In the genomic region with DNA sequence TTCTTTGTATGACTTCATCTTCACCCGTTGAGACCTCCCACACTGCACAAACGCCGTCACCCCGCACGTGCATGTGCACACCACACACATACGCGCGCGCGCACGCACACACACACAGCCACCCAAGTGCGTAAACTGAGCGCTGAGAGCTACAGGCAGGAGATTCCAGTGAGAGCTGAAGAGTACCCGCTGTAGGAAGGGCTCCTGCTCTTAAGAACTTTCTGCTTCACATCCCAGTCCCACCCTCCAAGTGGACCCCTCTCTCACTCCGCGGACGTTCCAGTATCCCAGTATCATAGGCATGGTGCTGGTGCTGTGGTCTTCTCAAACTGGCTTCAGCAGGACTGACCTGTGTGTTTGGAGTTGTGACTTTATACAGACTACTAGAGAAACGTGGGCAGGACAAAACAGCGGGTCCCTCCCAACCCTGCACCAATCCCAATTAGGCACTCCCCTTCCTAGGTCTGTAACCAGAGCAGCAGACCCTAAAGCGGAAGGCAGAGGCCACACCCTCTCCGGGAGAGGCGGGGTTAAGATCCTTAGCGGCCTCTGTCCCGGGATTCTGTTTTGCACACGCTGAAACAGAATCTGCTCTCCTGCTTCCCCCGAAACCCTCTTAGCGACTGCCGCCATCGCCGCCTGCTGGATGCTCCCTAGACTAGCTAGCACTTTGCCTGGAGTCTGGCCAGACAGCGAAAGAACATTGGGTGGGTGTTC, we compare ENCODE assay signal across 8 mouse cellular contexts. TPM values are rescaled to one million over a fixed set of nuclear protein-coding genes. Genes with fewer than 3 reads are reported as not detected.
DNase-seq lines count a peak whose midpoint lies in the region; ATAC-seq lines count a peak whose summit lies in the region.

Gene Gstm1 (minus strand): TSS at position 501 of the 717 bp plus-strand sequence.

- no peaks in the 10 kb centered on the region; the same call in 1 of the 2 replicates for H3K36me3 ChIP-seq in intestine, embryonic 14.5 days (ENCODE audit: control insufficient read depth, insufficient read depth, low read length)

- under 1% methylated on average over 31 of the region's 31 CpGs for WGBS in intestine, embryonic 14.5 days

- no peaks in the 10 kb centered on the region for H3K27me3 ChIP-seq in intestine, embryonic 14.5 days (replicated peaks; ENCODE audit: control insufficient read depth, insufficient read depth, low read length)

- peak; percentile 97 to 98 for DNase-seq in adrenal gland, adult (ENCODE audit: inconsistent age in 2 of 2, low spot score in 1 of 2)
- DNase-seq in embryo, embryonic 11 days, result peak; percentile 97
- peak; percentile 98 for DNase-seq in gastrocnemius, postnatal 25 days
- peak; percentile 92 for DNase-seq in intestine, embryonic 14.5 days (ENCODE audit: low spot score)
- DNase-seq in left cerebral cortex, postnatal 14 days (ENCODE audit: low spot score in 2 of 2), result peak; percentile 94 to 95
- peak; percentile 97 for DNase-seq in mesoderm, embryonic 11.5 days (ENCODE audit: low read depth, low spot score)
- DNase-seq in right cerebral cortex, postnatal 36 days (ENCODE audit: low spot score in 2 of 2), result peak; percentile 87 to 90
- peak; percentile 97 for DNase-seq in yolk sac, embryonic 10.5 days (ENCODE audit: low spot score)

- H3K9me3 ChIP-seq in intestine, embryonic 14.5 days (ENCODE audit: control insufficient read depth, low read length), result no peaks in the 10 kb centered on the region

- peak within 1 kb of the TSS; percentile 36 for H3K4me3 ChIP-seq in intestine, embryonic 14.5 days (ENCODE audit: low read depth, low read length)

- H3K9ac ChIP-seq in intestine, embryonic 14.5 days (ENCODE audit: low read length), result peak within 1 kb of the TSS; percentile 47

- peak; percentile 97 for ATAC-seq in intestine, embryonic 14.5 days (replicated peaks; ENCODE audit: low FRiP score, low TSS enrichment, low read depth)

- peak within 1 kb of the TSS; percentile 81 for H3K4me2 ChIP-seq in intestine, embryonic 14.5 days (ENCODE audit: low read length)

- H3K4me1 ChIP-seq in intestine, embryonic 14.5 days (replicated peaks; ENCODE audit: control insufficient read depth, insufficient read depth, low read length), result peaks cover 12% of the 10 kb centered on the region

- intact Hi-C loops in left cerebral cortex, postnatal 14 days (cut with DNase I), result loop anchor here (2.0 to 5.0 kb wide), 3 partner anchors 43 to 150 kb away; no protein-coding TSS in a partner anchor

- H3K27ac ChIP-seq in intestine, embryonic 14.5 days (ENCODE audit: low read depth), result peak within 1 kb of the TSS; percentile 88

RNA-seq across cellular contexts. Expression of gene Gstm1, which starts in this region (rescaled TPM):
- 100 to 1,000 TPM; 153 to 158 TPM for total RNA-seq in gastrocnemius, postnatal 25 days (2021)
- 186 and 220 TPM in 2 replicates for polyA plus RNA-seq in intestine, embryonic 14.5 days (2014; fragmentation: Nextera tagmentation; extraction: Ambion mirVana)
- total RNA-seq in left cerebral cortex, postnatal 14 days (2021), result 10 to 100 TPM; 66.2 to 73.0 TPM

Comparison
In these comparisons a context has a peak if more than half of its experiments do, and no peak if none do; other contexts are left out.
1. Peak in every context shown above with its lines: DNase-seq, ATAC-seq, H3K4me3 ChIP-seq and H3K27ac ChIP-seq.